Mouse (Mus musculus) liver, embryonic 14.5 days (tissue): ENCODE measurements at regions not wholly inside any gene's neighbourhood (a gene's known extent, or its start where the extent isn't known, plus 50 kb on each side); places are given as distances from the start of the nearest gene placed in this dataset.
A peak's percentile ranks its signal among the peaks of the same experiment; 100 is the strongest.

Source experiments
- ATAC-seq: fragments of 200-750 bp; cut with Nextera tagmentation; 2 replicates; pipeline ENCODE4 v1.8.0; 2017; ENCODE audit warnings: moderate number of reproducible peaks, mild to moderate bottlenecking, moderate library complexity; ENCODE audit not compliant: insufficient read depth
- DNase-seq, 3 experiments: peaks; one replicate each; pipeline ENCODE4 v3.0.0-alpha.2; 2012 to 2013; ENCODE audit warnings: low read depth in 3 of 3, low spot score in 3 of 3
- H3K27ac ChIP-seq: fragments of 300-500 bp; sonication (generic); 2 replicates; pipeline ENCODE4 v1.5.1; 2014; ENCODE audit warnings: moderate library complexity, mild to moderate bottlenecking, control low read depth, inconsistent platforms
- H3K27me3 ChIP-seq: fragments of 300-500 bp; sonication (generic); 2 replicates; pipeline ENCODE4 v1.6.1; 2014; ENCODE audit warnings: mild to moderate bottlenecking, low read length, moderate library complexity; ENCODE audit not compliant: control insufficient read depth, insufficient read depth
- H3K36me3 ChIP-seq: fragments of 300-500 bp; sonication (generic); replicated peaks from 2 replicates; pipeline ENCODE4 v1.6.1; 2014; ENCODE audit warnings: low read depth; ENCODE audit not compliant: control insufficient read depth, insufficient read depth
- H3K4me1 ChIP-seq, 2 experiments: fragments of 200-500 bp in 1 of 2; fragments of 300-500 bp in 1 of 2; sonication (generic) in 1 of 2; replicated peaks; 2 replicates each; pipeline ENCODE4 v1.6.1; 2012 to 2014; ENCODE audit warnings: antibody characterized with exemption in 1 of 2, inconsistent platforms in 1 of 2, low read length in 1 of 2; ENCODE audit not compliant: control insufficient read depth in 2 of 2, insufficient read depth in 2 of 2
- H3K4me2 ChIP-seq: fragments of 300-500 bp; sonication (generic); 2 replicates; pipeline ENCODE4 v1.6.1; 2014; ENCODE audit warnings: low read depth, mild to moderate bottlenecking, control low read depth, moderate library complexity
- H3K4me3 ChIP-seq, 2 experiments: fragments of 200-500 bp in 1 of 2; fragments of 300-500 bp in 1 of 2; sonication (generic) in 1 of 2; 2 replicates each; pipeline ENCODE4 v1.5.1; 2012 to 2014; ENCODE audit warnings: low read depth in 2 of 2, low read length in 2 of 2, mild to moderate bottlenecking in 2 of 2, control low read depth in 1 of 2, inconsistent platforms in 1 of 2, moderate library complexity in 1 of 2; ENCODE audit not compliant: insufficient read depth in 1 of 2
- H3K9ac ChIP-seq: fragments of 300-500 bp; sonication (generic); replicated peaks from 2 replicates; pipeline ENCODE4 v1.6.1; 2014; ENCODE audit warnings: mild to moderate bottlenecking, control low read depth, moderate library complexity
- H3K9me3 ChIP-seq: fragments of 300-500 bp; sonication (generic); 2 replicates; pipeline ENCODE4 v1.6.1; 2016; ENCODE audit warnings: low read length, mixed read lengths; ENCODE audit not compliant: control insufficient read depth
- CTCF ChIP-seq: IDR thresholded peaks from 2 replicates; pipeline ENCODE4 v1.5.1; 2016; ENCODE audit warnings: antibody characterized with exemption, low read depth, control low read depth
- EP300 ChIP-seq: IDR thresholded peaks from 2 replicates; pipeline ENCODE4 v1.6.1; 2016; ENCODE audit warnings: antibody characterized with exemption, low read depth
- WGBS: fragments of 180-500 bp; shearing (Covaris S2); extraction: QIAGEN DNeasy Blood & Tissue Kit; methylation state at CpG from one replicate; pipeline ENCODE4 v1.1.7; 2014; ENCODE audit not compliant: insufficient replicate concordance; 5-methylcytosine and 5-hydroxymethylcytosine counted together

GRCm38 (mm10) chr2:178711587-178712080, 281.3 kb downstream of the Cdh26 start:
- no peak overlapping the region for H3K9ac ChIP-seq
- TF ChIP-seq EP300 (no peak), CTCF (no peak)
- no peak overlapping the region for H3K4me3 ChIP-seq
- no peak overlapping the region for H3K4me2 ChIP-seq
- no peaks in the 10 kb centered on the region for H3K27me3 ChIP-seq
- H3K4me1 ChIP-seq, result no peaks in the 10 kb centered on the region; a peak in 2 of 4 replicates
- ATAC-seq (no peak), DNase-seq (no peak)
- no peaks in the 10 kb centered on the region for H3K9me3 ChIP-seq
- WGBS, result 66% methylated on average over 5 of the region's 5 CpGs
- H3K36me3 ChIP-seq, result no peaks in the 10 kb centered on the region
- no peak overlapping the region for H3K27ac ChIP-seq

- Histone ChIP-seq H3K27ac (no peak overlapping the region), H3K9ac (no peak overlapping the region), H3K9me3 (no peaks in the 10 kb centered on the region), H3K36me3 (no peaks in the 10 kb centered on the region), H3K27me3 (no peaks in the 10 kb centered on the region), H3K4me2 (no peak overlapping the region), H3K4me1 (no peaks in the 10 kb centered on the region; a peak in 2 of 4 replicates), H3K4me3 (no peak overlapping the region)
- DNase-seq, result no peak
- ATAC-seq, result no peak
- WGBS, result 49% methylated on average over 9 of the region's 9 CpGs
- no peak for TF ChIP-seq EP300
- TF ChIP-seq CTCF, result no peak
Measured at GRCm38 (mm10) chr2:178712391-178712892, 282.1 kb downstream of the Cdh26 start.

- Histone ChIP-seq H3K4me1 (no peaks in the 10 kb centered on the region; a peak in 2 of 4 replicates), H3K27ac (no peak overlapping the region), H3K36me3 (no peaks in the 10 kb centered on the region), H3K9me3 (no peaks in the 10 kb centered on the region), H3K4me3 (no peak overlapping the region), H3K9ac (no peak overlapping the region), H3K27me3 (no peaks in the 10 kb centered on the region), H3K4me2 (no peak overlapping the region)
- DNase-seq (no peak), ATAC-seq (peak; percentile 29; the same call in 1 of the 2 replicates)
- TF ChIP-seq CTCF, result no peak
- no peak for TF ChIP-seq EP300
- 66% methylated on average over 5 of the region's 5 CpGs for WGBS
Measured at GRCm38 (mm10) chr2:178715500-178716245, 285.3 kb downstream of the Cdh26 start.

GRCm38 (mm10) chr2:178718048-178718447, 287.7 kb downstream of the Cdh26 start:
- no peak for ATAC-seq
- Histone ChIP-seq H3K9me3 (no peaks in the 10 kb centered on the region), H3K27ac (no peak overlapping the region), H3K9ac (no peak overlapping the region), H3K4me2 (no peak overlapping the region), H3K27me3 (no peaks in the 10 kb centered on the region), H3K4me3 (no peak overlapping the region), H3K36me3 (no peaks in the 10 kb centered on the region), H3K4me1 (no peaks in the 10 kb centered on the region; a peak in 2 of 4 replicates)
- WGBS, result 44% methylated on average over 5 of the region's 5 CpGs
- no peak for TF ChIP-seq CTCF
- no peak for TF ChIP-seq EP300
- no peak for DNase-seq

GRCm38 (mm10) chr2:178723455-178723854, 293.1 kb downstream of the Cdh26 start:
- H3K27me3 ChIP-seq, result no peaks in the 10 kb centered on the region
- H3K4me3 ChIP-seq, result no peak overlapping the region
- H3K27ac ChIP-seq, result no peak overlapping the region
- H3K4me2 ChIP-seq, result no peak overlapping the region
- H3K4me1 ChIP-seq, result peaks cover 0 to 2% of the 10 kb centered on the region in 2 experiments; a peak in 1 of 4 replicates
- H3K9ac ChIP-seq, result no peak overlapping the region
- DNase-seq (no peak), ATAC-seq (no peak)
- no peaks in the 10 kb centered on the region for H3K9me3 ChIP-seq
- H3K36me3 ChIP-seq, result no peaks in the 10 kb centered on the region
- TF ChIP-seq EP300, result no peak
- no peak for TF ChIP-seq CTCF
- WGBS, result 39% methylated on average over 3 of the region's 3 CpGs
